Mouse (Mus musculus): Measurements from ENCODE around the gene Ubxn11.
A peak's percentile ranks its signal among the peaks of the same experiment; 100 is the strongest.

Ubxn11 gene

DNA sequence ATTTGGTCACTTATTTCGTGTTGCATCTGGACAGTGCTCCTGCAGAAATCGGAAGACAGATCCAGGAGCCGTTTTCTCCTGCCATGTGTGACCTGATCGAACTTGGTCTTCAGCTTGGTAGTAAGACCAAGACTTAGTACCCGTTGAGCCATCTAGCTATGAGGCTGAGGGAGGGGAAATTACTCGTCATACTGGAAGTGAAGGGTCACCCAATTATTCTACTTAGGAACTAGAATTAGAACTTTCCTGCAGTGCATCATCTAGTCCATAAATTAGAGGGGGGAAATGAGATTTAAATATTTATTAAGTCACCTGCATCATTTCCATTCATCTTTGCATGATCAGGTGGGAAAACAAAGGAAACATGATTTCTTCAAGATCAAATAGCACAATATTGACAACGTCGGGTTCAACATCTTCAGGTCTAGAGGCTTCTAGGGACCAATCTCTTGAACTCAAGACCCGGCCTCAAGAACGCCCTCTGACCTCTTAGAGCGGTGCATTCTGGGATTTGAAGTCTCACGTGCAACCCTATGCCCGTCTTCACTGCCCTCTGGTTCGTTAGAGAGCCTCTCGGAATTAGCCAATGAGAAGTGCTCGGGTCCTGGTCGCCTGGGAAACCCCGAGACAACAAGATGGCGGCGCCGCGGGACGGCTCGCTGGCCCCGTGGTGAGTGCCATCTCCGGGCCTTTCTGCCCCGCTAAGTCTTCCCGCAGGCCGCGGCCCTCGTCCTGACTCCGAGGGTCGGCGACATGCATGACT lies at the start of gene Ubxn11:
Gene Ubxn11, plus strand, starts transcription at position 592 of the 763 bp plus-strand sequence.
- peak; percentile 82 for DNase-seq (ENCODE audit: low read depth, low spot score)

DNA sequence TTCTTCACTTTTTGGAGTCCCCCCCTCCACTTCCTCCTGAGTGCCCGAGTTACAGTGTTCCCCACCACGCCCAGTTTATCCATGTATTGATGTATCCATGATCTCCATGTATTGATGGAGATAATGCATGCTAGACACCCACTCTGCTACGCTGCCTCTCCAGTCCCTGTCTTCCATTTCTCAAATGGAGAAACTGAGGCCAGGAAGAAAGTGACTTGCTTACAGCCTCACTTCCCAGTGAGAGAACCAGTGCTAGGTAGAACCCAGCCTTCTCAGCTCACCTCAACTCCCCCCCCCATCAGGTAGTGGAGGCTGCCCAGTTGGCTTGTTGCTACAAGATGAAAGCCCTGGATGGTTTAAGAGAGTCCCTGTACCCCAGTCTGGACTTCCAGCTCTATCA lies 48.8 kb upstream of the Ubxn11 start, which contains the start of gene Zfp683:
Gene Zfp683, plus strand, starts transcription at position 301 of the 400 bp plus-strand sequence.
- DNase-seq (ENCODE audit: low read depth, low spot score), result no peak

DNA sequence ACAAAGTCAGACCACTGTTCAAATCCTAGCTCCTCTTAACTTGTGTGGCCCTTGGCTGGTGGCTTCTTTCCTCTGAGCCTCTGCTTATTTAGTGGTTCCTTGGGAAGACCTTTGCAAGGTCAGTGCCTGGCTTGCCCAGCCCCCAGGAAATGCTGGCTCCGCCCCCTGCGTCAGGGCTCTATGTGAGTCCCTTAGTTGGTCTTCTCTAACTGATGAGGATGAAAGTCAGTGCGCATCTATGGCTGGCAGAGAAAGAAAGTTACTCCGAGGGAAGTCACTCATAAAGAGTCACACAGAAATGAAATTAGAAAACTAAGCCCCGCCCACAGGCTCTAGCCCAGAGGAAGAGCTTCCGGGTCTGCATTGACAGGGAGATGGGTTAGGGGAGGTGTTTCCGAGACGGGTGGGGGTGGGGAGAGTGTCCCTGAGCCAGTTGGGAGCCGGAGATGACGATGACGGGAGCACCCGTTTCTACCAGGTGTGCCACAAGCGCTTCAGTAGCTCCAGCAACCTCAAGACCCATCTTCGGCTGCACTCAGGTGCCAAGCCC lies 44.1 kb upstream of the Ubxn11 start:
- DNase-seq (ENCODE audit: low read depth, low spot score), result no peak

DNA sequence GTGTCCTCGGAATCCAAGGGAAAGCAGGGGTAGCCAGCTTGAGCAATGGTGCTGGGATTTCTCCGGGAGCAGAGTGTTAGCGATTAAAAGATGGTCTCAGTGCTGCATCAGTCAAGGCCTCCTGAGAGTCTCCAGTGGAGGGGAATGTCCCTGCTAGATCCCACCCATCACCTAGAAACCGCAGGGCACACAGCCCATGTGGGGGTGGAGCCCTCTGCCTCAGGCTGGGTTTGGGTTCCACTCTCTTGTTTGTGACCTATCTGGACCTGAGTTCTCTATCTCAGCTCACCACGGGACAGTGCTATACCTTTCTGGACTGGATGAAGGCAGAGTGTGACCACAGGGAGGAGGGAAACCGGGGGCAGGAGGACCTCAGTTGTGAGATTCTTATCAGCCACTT lies 43.5 kb upstream of the Ubxn11 start:
- DNase-seq (ENCODE audit: low read depth, low spot score), result no peak

DNA sequence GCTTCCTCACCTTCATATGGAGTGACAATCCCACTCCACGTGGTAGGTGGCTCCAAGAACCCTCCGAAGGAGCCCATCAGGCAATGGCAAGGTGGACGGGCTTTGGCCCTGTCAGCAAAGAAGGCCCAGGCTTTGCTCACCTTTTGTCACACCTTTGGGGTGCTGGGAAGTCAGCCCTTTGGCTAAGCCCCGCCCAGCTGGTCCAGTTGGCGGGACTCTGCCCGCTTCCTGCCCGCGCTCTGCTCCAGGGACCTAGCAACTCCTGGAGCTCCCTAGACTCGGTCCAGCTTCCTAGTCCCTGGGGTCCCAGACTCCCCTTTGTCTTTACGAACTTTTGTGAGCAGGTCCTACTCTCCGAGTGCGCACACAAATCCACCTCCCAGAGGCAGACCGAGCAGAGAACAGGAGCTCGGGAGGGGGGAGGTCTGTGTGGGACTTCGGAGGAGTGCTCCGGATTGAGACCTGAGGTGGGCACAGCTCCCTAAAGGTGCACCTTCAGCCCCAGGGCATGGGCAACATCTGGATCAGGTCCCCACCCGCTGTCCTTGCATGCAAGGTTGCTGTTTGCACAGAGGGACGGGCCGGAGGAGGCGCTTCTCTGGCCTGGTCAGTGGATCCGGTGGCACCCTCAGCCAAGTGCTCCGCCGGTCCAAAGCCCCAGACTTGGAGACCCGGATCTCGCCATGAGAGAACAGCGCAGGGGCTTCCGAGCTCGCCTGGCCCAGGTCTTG lies 42.1 kb upstream of the Ubxn11 start, which contains the start of gene Crybg2:
Gene Crybg2, plus strand, starts transcription at position 681 of the 731 bp plus-strand sequence.
- no peak for DNase-seq (ENCODE audit: low read depth, low spot score)

DNA sequence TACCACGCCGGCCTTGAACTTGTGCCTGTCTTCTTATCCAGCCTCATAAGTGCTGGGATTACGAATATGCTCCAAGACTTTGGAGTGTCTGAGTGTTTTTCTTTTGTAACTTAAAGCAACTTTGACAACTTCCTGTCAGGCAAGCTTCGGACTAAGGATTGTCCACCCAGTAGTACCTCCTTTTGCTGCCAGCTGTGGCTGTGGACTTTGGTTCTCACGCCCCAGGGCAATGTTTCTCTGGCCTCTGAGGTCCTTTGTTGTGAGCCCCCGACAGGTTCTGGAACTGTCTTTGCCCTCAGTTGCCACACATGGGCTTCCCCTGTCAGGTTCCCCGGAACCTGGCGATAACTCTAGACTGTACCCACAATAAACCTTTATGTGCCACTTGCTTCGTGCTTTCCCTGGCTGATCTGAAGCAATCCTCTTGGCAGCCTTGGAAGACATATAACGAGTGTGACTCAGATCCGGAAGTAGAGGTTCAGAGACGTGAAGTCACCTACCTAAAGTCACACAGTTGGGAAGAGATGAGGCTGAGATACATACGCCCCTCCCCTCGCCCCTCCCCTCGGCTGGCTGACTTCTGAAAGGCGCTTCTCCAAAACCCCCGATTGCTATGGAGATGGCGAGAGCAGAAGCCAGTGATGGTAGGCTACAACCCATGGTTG lies 41.1 kb upstream of the Ubxn11 start:
- DNase-seq (ENCODE audit: low read depth, low spot score), result no peak

DNA sequence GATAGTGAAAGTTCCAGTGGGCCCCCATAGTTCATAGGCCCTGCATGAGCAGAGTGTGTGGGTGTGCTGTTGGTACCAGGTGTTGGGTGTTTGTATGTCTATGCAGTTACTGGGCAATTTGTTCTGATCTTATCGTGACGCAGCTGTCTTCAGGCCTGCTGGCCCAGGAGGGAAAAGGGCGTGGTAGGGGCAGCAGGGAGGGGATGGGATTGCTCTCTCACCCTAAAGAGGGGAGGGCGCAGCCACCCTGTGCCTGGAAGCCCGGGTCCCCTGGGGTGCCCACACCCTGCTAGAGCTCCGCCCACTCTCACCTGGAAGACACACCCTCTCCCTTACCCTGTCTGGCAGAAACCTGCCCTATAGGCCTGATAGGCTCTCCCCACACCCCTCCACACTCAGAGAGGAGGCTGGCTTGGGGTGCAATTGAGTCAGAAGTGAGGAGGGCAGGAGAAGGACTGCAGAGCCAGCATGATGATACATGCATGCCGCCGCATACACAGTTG lies 40.4 kb upstream of the Ubxn11 start:
- no peak for DNase-seq (ENCODE audit: low read depth, low spot score)

DNA sequence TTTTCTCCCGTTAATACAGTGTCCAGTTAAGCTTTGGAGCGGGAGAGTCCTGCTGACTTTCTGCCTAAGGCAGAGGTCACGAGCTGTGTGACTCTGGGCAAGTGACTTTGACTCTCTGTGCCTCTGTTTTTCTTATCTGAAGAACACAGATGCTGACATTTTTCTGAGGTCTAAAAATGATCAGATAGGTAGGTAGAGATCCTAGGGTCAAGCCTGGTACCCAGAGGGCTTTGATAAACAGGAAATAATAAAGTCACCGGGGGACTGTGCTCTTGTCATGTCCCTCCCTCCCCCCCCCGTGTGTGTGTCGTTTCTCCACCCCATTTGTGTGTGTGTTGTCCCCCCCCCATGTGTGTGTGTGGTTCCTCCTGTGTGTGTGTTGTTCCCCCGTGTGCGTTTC lies 39.8 kb upstream of the Ubxn11 start:
- no peak for DNase-seq (ENCODE audit: low read depth, low spot score)

DNA sequence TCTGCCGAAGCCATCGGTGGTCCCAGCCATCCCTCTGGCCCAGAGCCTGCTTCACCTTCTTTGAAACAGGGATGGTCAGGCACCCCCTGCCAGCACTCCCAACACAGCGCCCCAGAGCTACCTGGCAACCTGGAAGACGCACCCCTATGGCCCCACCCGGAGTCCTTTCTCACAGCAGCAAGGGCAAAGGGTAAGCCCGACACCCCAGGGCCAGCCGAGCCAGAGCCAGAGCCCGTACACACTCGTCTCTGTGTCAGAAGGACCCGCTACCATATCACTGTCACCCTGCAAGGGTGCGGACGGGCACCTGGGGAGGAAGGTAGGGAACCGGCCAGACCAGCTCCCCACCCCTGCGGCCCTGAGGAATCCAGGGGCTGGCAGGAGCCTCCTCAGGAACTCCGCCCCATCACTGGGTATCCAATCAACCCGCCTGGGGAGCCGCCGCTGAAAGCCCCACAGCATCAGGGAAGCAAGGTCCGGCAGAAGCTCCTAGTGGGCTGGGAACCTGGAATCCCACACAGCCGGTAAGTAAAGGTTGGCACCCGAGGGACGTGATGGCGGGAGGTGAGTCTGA lies 36.9 kb upstream of the Ubxn11 start:
- no peak for DNase-seq (ENCODE audit: low read depth, low spot score)

DNA sequence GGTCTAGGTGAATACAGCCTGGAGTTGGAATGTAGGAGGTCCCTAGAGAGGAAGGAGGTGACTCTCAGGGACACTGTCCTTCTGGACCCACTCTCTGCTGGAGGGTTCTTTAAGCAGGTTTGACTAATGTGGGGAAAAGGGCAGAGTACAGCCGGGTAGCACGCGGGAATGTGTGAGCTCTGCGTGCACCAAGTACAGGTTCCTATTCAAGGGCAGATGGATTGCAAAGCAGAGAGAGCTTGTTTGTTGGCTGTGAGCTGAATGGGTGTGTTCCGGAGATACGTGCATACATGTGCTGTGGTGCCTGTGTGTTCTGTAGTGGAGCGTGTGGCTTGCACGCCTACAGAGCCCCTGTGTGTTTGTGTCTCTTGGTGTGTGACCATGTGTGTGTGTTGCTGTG lies 35.0 kb upstream of the Ubxn11 start:
- DNase-seq (ENCODE audit: low read depth, low spot score), result no peak

DNA sequence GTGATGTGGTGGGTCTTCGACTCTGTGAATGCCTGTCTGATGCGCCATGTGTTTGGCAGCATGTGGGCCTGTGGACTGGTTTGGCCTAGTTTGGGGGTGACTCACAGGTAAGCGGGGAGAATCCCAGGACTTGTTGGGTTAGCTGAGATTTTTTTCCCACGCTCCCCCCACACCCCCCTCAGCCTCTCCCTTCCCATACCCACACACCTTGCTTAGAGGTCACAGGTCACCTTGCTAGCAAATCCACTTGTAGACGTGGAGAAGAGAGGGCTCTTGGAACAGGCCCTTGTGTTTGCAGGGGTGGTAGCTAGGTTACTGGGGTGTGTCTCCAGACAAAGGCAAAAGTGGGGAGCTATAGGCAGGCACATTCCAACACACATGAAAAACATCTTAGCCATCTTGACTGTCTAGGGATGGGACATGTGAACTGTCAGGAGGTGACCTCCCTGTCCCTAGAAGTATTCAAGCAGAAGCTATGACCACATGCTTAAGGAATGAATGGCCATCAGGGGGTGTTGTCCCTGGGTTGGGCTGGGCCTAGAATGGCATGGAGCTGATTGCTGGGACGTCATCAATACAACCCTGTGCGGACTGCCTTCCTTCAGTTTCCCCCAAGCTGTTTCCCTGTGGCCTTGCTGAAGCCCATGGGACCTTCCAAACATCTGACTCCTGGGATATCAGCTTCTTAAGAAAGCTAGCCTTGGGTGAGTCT lies 34.4 kb upstream of the Ubxn11 start:
- DNase-seq (ENCODE audit: low read depth, low spot score), result no peak

DNA sequence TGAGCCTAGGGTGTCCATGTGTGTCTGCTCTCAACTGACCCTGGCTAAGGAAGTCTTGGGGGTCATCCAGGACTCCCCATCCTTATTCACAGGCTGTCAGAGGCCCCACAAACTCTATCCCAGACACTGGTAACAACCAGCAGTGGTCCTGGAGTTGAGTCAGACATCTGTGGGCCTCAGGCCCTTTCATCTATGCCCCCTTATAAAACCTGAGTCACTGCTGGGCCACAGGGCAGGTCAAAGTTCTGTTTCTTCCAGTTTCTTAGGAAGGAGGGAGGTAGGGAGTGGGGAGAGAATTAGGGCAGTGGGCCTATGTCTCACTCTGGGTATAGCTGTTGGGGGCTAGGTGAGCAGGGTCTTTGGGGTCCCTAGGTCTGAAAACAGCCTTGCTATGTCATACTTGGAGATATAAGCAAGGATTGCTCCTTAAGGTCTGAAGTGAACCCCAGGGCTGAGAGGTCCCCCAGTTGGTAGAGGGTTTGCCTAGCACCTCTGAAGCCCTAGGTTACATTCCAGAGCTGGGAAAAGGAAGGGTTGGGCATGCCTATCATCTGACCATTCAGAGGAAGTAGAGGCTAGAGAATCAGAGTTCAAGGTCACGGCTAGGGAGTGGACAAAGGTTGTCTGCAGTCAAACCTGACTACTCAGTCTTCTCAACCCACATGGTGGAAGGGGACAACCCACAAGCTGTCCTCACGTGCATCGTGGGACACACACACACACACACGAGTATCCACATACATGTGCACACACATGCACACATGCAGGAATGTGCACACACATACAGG lies 33.4 kb upstream of the Ubxn11 start:
- DNase-seq (ENCODE audit: low read depth, low spot score), result no peak

DNA sequence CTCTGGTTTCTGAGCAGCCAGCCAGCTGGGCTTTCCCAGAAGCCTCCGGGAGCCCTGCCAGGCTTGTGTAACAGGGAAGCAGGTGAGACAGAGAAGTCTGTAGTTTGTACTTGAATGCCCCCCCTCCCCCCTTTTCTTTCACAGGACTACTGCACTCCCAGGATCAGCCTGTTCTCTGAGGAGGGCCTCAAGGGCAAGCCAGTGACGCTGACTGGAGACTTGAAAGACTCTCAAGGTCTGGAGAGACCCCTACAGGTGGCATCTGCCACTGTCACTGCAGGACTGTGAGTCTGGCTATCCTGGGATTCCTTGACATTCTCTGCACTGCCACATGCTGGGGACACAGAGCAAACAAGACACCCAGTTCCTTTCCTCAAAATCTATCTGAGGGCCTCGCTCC lies 23.7 kb upstream of the Ubxn11 start:
- DNase-seq (ENCODE audit: low read depth, low spot score), result peak; percentile 39

DNA sequence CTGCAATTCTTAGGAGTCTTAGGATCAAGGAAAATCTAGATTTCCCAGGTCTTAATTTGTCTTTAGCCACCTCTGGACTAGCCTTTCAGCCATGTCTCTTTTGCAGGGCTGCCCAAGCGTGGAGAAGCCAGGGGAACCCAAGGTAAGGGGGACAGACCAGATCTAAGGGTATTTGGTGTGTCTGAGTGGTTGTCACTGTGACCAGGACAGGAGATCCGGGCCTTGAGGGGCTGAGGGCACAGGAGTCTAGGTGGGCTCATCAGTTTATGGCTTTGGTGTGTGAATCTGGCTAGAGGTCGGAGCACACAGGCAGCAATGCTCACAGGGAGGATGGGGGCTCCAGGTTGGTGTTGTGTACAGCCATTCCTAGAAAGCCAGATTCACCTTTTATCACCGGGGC lies 21.7 kb upstream of the Ubxn11 start:
- DNase-seq (ENCODE audit: low read depth, low spot score), result no peak

DNA sequence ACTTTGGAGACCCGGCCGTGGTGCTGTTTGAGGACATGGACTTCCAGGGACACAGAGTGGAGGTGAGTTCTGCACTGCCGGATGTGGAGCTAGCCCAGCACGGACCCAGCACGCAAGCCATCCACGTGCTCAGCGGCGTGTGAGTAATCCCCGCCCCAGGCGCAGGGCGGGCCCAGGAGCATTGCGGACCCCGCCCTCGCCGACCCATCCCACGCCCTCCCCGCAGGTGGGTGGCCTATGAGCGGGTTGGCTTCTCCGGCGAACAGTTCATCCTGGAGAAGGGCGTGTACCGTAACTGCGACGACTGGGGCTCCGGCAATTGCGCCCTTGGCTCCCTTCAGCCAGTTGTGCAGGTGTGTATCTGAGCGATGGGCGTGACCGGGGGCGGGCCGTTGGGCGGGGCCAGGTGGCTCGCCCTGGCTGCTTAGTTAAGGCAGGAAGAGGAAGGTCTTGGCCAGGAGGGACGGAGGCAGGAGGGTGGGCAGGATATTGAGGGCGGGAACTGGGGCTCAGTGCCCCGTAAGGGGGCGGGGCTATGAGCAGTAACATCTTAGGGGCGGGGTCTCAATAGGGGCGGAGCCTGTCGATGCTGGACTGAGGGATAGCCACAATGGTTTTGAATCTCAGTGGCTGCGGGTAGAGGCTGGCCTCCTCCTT lies 20.5 kb upstream of the Ubxn11 start:
- peak; percentile 42 for DNase-seq (ENCODE audit: low read depth, low spot score)

DNA sequence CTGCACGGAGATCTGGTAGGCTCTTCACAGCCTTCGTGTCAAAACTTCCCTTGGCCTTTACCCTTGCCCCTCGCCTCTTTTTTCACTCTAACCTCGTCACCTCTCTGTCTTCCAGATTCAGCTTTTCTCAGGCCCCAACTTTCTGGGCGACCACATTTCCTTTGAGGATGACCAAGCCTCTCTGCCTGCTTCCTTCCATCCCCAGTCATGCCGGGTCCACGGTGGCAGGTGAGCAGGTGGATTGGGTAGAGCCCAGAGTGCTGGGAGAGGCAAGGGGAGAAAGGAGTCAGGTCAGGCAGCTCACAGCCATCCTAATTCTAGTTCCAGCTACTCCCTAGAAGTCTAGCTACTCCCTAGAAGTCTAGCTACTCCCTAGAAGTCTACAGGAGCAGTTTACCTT lies 19.9 kb upstream of the Ubxn11 start:
- no peak for DNase-seq (ENCODE audit: low read depth, low spot score)

DNA sequence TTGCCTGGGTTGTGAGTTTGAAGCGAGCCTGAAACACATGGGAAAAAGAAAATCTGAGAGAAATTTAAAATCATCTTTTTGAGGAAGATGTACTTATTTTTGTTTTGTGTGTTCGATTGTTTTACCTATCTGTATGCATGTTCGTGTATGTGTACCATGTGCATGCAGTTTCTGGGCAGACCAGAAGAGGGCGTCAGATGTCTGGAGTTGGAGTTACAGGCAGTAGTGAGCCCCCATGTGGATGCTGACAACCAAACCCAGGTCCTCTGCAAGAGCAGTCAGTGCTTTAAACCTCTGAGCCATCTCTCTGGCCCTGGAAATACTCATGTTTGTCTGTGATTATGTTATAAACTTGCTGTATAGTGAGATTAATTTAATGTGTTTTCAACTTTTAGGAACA lies 17.4 kb upstream of the Ubxn11 start:
- no peak for DNase-seq (ENCODE audit: low read depth, low spot score)

DNA sequence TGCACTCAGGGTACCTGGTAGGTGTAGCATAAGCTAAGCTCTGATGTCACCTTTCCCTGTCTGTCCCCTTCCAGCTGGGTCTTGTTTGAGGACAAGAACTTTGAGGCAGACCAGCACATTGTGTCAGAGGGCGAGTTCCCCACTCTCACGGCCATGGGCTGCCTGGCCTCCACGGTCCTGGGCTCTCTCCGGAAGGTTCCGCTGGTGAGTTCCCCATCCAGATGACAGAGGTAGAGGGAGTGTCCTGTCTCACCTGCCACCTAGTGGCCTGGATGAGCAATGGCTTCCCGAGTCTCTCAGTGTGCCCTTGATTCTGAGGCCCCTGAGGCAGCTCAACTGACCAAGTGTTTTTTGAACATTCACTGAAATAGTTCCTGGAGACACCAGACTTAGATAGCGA lies 15.0 kb upstream of the Ubxn11 start:
- DNase-seq (ENCODE audit: low read depth, low spot score), result peak; percentile 32

DNA sequence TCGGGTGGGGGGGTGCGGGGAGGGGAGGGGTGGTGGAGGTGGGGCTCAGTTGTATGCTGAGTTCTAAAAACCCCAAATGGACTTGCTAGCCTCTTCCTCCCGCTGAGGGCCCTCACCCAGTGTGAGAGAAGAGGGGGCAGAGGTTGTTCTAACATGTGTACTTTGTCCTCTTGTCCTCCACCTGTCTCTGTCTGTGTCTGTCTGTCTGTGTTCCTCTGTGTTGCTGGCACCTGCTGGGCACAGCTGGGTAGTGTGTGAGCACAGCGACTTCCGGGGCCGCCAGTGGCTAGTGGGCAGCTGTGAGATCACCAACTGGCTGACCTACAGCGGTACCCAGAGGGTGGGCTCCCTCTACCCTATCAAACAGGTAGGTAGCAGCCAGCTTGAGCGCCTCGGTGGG lies 13.3 kb upstream of the Ubxn11 start:
- no peak for DNase-seq (ENCODE audit: low read depth, low spot score)
